Mouse (Mus musculus) granulocyte monocyte progenitor cell, adult 5-6 weeks (primary cell): Measurements from ENCODE around the gene Ago3. TPM values are rescaled to one million over a fixed set of nuclear protein-coding genes. Genes with fewer than 3 reads are reported as not detected.

ENCODE experiments used
- ATAC-seq: replicated peaks from 2 replicates; pipeline ENCODE4 v1.8.0; 2016; ENCODE audit warnings: mild to moderate bottlenecking, moderate TSS enrichment, inconsistent platforms; ENCODE audit not compliant: poor library complexity, severe bottlenecking
- total RNA-seq, 2 experiments: library from RNA; stranded (forward) in 1 of 2; stranded (reverse) in 1 of 2; fragments of 200-712, 200-1000 nt in 1 of 2; fragments of >200 nt in 1 of 2; fragmentation: Nextera tagmentation in 1 of 2; gene quantifications; 2 replicates each; pipeline ENCODE4 v1.2.3; 2014 to 2017

Gene Ago3
- total RNA-seq, 2 experiments from 2014 or later = 6.6 to 8.9 TPM

- peak; percentile 18 for ATAC-seq
Measured at GRCm38 (mm10) chr4:126428682-126429346, 542 bp downstream of the Ago3 start.

- no peak for ATAC-seq
Measured at GRCm38 (mm10) chr4:126423866-126424265, 5.5 kb downstream of the Ago3 start.

- no peak for ATAC-seq
Measured at GRCm38 (mm10) chr4:126415707-126416106, 13.6 kb downstream of the Ago3 start.

- ATAC-seq = no peak
Measured at GRCm38 (mm10) chr4:126412526-126412925, 16.8 kb downstream of the Ago3 start.

GRCm38 (mm10) chr4:126371497-126371896, 57.9 kb downstream of the Ago3 start:
- ATAC-seq = no peak

GRCm38 (mm10) chr4:126360069-126360468, 69.3 kb downstream of the Ago3 start:
- ATAC-seq = no peak

- ATAC-seq = no peak
Measured at GRCm38 (mm10) chr4:126343451-126343850, 85.9 kb downstream of the Ago3 start.

GRCm38 (mm10) chr4:126339461-126339860, 89.9 kb downstream of the Ago3 start:
- no peak for ATAC-seq

- ATAC-seq = no peak
Measured at GRCm38 (mm10) chr4:126332358-126332757, 97.0 kb downstream of the Ago3 start.

GRCm38 (mm10) chr4:126331751-126332150, 97.6 kb downstream of the Ago3 start:
- no peak for ATAC-seq

GRCm38 (mm10) chr4:126330295-126330694, 99.1 kb downstream of the Ago3 start:
- ATAC-seq = no peak

GRCm38 (mm10) chr4:126326036-126326435, 103.3 kb downstream of the Ago3 start:
- no peak for ATAC-seq

- ATAC-seq = no peak
Measured at GRCm38 (mm10) chr4:126325281-126325861, 104.0 kb downstream of the Ago3 start, which contains the start of gene Tekt2. TSS of gene Tekt2 (minus strand) at chr4:126325688.

GRCm38 (mm10) chr4:126324861-126325260, 104.5 kb downstream of the Ago3 start:
- no peak for ATAC-seq

- ATAC-seq = no peak
Measured at GRCm38 (mm10) chr4:126322646-126323045, 106.7 kb downstream of the Ago3 start.

GRCm38 (mm10) chr4:126321854-126322511, 107.4 kb downstream of the Ago3 start:
- ATAC-seq = no peak

- peak; percentile 95 for ATAC-seq
Measured at GRCm38 (mm10) chr4:126321111-126321853, 108.1 kb downstream of the Ago3 start, which contains the start of gene Adprhl2. TSS of gene Adprhl2 (minus strand) at chr4:126321703.

- no peak for ATAC-seq
Measured at GRCm38 (mm10) chr4:126319806-126320205, 109.5 kb downstream of the Ago3 start.

- ATAC-seq = no peak
Measured at GRCm38 (mm10) chr4:126316443-126317040, 112.8 kb downstream of the Ago3 start.

GRCm38 (mm10) chr4:126315931-126316330, 113.4 kb downstream of the Ago3 start:
- no peak for ATAC-seq
